Mouse (Mus musculus): Measurements from ENCODE around the gene Dst.

- no peak for TF ChIP-seq POLR2A (IDR thresholded peaks at IDR 0.05; ENCODE audit: control insufficient read depth in 1 of 2, insufficient read depth in 1 of 2, low read depth in 1 of 2, low read length in 2 of 2, poor library complexity in 1 of 2)
- no peak for TF ChIP-seq CTCF (IDR thresholded peaks at IDR 0.05 in 2 of 3, conservative IDR thresholded peaks at IDR 0.05 in 1 of 3; ENCODE audit: control insufficient read depth in 1 of 3, insufficient read depth in 1 of 3, low read depth in 2 of 3, low read length in 3 of 3, poor library complexity in 1 of 3, severe bottlenecking in 1 of 3)
- TF ChIP-seq ZC3H11A (IDR thresholded peaks at IDR 0.05; ENCODE audit: low read depth, low read length): no peak
- TF ChIP-seq MAFK (IDR thresholded peaks at IDR 0.05; ENCODE audit: borderline replicate concordance, low read depth, low read length): no peak
- no peak for TF ChIP-seq CHD2 (IDR thresholded peaks at IDR 0.05; ENCODE audit: low read length)
- TF ChIP-seq USF1 (IDR thresholded peaks at IDR 0.05; ENCODE audit: low read depth, low read length): no peak
- no peak for TF ChIP-seq UBTF (IDR thresholded peaks at IDR 0.05; ENCODE audit: borderline replicate concordance, insufficient read depth, low read depth, low read length)
- TF ChIP-seq EP300 (IDR thresholded peaks at IDR 0.05; ENCODE audit: low read depth in 1 of 2, low read length in 2 of 2): no peak
- TF ChIP-seq NELFE (IDR thresholded peaks at IDR 0.05; ENCODE audit: low read depth, low read length): no peak
- no peak for TF ChIP-seq KAT2A (conservative IDR thresholded peaks at IDR 0.05; ENCODE audit: low read depth, low read length)
- no peak for TF ChIP-seq GATA1 (IDR thresholded peaks at IDR 0.05; ENCODE audit: low read depth, low read length)
- no peak for TF ChIP-seq ZMIZ1 (IDR thresholded peaks at IDR 0.05; ENCODE audit: low read depth, low read length)
- no peak for TF ChIP-seq POLR2AphosphoS5 (IDR thresholded peaks at IDR 0.05; ENCODE audit: borderline replicate concordance, low read depth, low read length)
These were observed 1.1 kb upstream of the Dst start for GRCm38 (mm10) chr1:33906927-33907326.

All from MEL (cell line).